Mouse (Mus musculus) thymus, adult 2 months (tissue): ENCODE data around the gene Mgat1. TPM values are rescaled to one million over a fixed set of nuclear protein-coding genes. Genes with fewer than 3 reads are reported as not detected.

Experiments
- DNase-seq: peaks from one replicate; pipeline ENCODE4 v3.0.0; 2021
- H3K27ac ChIP-seq: fragments of 200-500 bp; 2 replicates; pipeline ENCODE4 v1.5.1; 2012; ENCODE audit warnings: low read length, control low read depth; ENCODE audit not compliant: control insufficient read depth, insufficient read depth
- H3K27me3 ChIP-seq: fragments of 200-500 bp; 2 replicates; pipeline ENCODE4 v1.6.1; 2012; ENCODE audit warnings: mild to moderate bottlenecking, low read length, moderate library complexity, mixed read lengths; ENCODE audit not compliant: control insufficient read depth, insufficient read depth
- H3K36me3 ChIP-seq: fragments of 200-500 bp; 2 replicates; pipeline ENCODE4 v1.6.1; 2012; ENCODE audit warnings: mild to moderate bottlenecking, low read length, moderate library complexity; ENCODE audit not compliant: control insufficient read depth, insufficient read depth
- H3K4me1 ChIP-seq: fragments of 200-500 bp; replicated peaks from 2 replicates; pipeline ENCODE4 v1.6.1; 2012; ENCODE audit warnings: low read length; ENCODE audit not compliant: control insufficient read depth, insufficient read depth
- H3K4me3 ChIP-seq: fragments of 200-500 bp; 2 replicates; pipeline ENCODE4 v1.5.1; 2012; ENCODE audit warnings: mild to moderate bottlenecking, low read length, control low read depth, moderate library complexity; ENCODE audit not compliant: control insufficient read depth, insufficient read depth
- CTCF ChIP-seq: fragments of 200-500 bp; IDR thresholded peaks from 2 replicates; pipeline ENCODE4 v1.5.1; 2012; ENCODE audit warnings: mild to moderate bottlenecking, control low read depth, low read length, moderate library complexity, borderline replicate concordance; ENCODE audit not compliant: control insufficient read depth, poor library complexity, insufficient read depth; ENCODE audit errors: extremely low read depth
- POLR2A ChIP-seq: fragments of 200-500 bp; IDR thresholded peaks from 2 replicates; pipeline ENCODE4 v1.6.1; 2012; ENCODE audit warnings: mild to moderate bottlenecking, low read length, control low read depth, moderate library complexity; ENCODE audit not compliant: control insufficient read depth, poor library complexity, insufficient read depth; ENCODE audit errors: extremely low read depth
- whole genome bisulfite sequencing: fragments of 180-500 bp; shearing (Covaris S2); methylation state at CpG from one replicate; pipeline ENCODE4 v1.1.7; 2018; 5-methylcytosine and 5-hydroxymethylcytosine counted together
- polyA plus RNA-seq: library from polyadenylated mRNA; depleted of rRNA; stranded (reverse); fragments of >200 nt; gene quantifications from 2 replicates; pipeline ENCODE4 v1.2.3, GENCODE M21; 2012

Mgat1 gene
- polyA plus RNA-seq, 1 experiment = 378 TPM

DNA sequence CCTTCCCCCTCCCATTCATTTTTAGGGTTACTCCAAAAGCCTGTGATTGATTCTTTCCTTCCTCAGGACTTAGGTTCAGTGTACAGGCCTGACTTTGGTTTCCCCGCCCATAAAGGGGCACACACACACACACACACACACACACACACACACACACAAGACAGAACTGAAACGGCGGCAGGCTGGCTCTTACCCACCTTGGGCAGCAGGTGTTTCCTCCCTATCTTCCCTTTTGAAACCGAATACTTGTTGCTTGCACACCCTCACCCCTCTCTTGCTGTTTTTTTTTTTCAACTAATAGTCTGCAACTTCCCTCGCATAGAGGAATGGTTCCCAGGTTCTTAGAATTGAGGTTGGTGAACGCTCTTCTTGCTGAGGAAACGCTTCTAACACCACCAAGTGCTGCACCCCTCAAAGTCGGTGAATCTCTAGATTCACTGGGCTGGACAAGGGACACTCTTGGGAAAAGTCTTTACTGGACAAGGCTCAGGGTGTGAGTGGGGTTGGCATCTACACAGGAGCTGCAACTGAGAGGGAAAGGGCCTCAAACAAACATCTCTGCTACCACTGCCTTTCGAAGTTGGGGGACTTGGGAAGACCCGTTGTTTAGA lies 5.9 kb downstream of the Mgat1 start:
- Histone ChIP-seq H3K27ac (peak overlapping the region; percentile 100), H3K4me3 (peak overlapping the region; percentile 83), H3K27me3 (no peaks in the 10 kb centered on the region), H3K36me3 (peaks cover 20% of the 10 kb centered on the region), H3K4me1 (peaks cover 44% of the 10 kb centered on the region)
- under 1% methylated on average over 10 of the region's 10 CpGs for WGBS
- TF ChIP-seq CTCF = no peak
- TF ChIP-seq POLR2A = no peak
- DNase-seq = peak; percentile 77

DNA sequence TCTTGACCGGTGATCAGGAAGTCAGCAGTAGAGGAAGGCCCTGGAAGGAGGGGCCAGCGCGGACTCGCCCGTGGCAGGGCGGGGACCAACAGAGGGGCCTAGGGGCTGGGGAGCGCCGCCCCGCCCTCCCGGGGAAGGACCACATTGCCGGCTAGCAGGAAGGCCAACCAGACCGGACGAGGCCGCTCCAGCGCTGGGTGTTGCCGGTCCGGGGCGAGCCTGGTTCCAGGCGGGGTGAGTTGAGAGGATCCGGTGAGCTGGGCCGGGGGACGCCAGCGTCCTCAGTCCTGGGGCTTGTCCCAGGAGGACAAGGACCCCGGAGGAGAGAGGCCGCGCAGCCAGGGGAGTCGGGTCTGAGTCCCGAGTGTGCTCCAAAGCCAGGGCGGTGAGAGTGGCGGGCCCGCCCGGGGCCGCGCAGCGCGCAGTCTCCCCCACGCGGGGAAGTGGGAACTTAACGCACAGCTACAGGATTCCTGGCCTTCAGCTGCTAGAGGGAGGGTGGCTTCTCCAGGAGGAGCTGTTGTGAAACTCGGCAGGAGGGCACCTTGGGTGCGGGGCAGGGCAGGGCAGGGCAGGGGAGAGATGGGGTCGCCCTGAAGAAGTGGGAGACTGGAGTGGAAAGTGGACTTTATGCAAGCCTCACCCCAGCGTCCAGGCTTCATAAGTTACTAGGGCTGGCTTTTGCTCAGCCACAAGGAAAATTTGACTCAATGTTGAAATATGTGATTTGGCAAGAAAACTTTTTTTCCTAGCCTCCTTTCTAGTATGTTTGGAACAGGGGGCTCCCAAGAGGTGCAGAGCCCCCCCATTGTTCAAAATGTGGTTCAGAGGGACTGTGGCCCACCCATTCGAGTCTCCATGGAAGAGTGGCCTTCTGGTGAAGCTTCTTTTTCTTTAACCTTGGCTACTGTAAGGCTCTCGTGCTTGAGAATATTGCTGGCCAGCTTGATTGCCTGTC lies 6.7 kb downstream of the Mgat1 start:
- under 1% methylated on average over 45 of the region's 45 CpGs for WGBS
- peak; percentile 79 for DNase-seq
- H3K27ac ChIP-seq = peak overlapping the region; percentile 100
- no peaks in the 10 kb centered on the region for H3K27me3 ChIP-seq
- H3K4me1 ChIP-seq = peaks cover 42% of the 10 kb centered on the region
- TF ChIP-seq CTCF (0 out of 2 replicates have a peak, but pooled peaks have one; percentile 49), POLR2A (peak; percentile 34; the same call in 1 of the 2 replicates)
- peaks cover 27% of the 10 kb centered on the region for H3K36me3 ChIP-seq
- H3K4me3 ChIP-seq = peak overlapping the region; percentile 83

DNA sequence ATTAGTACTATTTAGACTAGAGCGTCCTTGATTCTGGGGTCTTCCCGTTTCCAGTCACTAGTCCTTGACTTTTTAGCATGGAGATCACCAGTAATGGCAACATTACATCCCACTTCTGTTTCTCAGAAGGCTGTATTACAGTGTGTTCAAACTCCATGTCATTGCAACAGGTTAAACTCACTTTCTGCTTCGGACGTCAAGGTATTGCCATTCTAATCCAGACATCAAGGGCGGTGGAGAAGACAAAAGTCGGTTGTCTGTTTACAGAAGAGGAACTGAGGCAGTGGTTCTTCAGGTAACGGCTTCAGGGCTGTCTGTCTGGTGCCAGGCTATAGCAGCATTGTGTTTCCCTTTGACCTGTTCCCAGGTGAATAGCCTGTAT lies 7.4 kb downstream of the Mgat1 start:
- Histone ChIP-seq H3K4me1 (peaks cover 39% of the 10 kb centered on the region), H3K4me3 (peak overlapping the region; percentile 83), H3K27ac (peak overlapping the region; percentile 100), H3K36me3 (peaks cover 31% of the 10 kb centered on the region), H3K27me3 (no peaks in the 10 kb centered on the region)
- TF ChIP-seq POLR2A = no peak
- no peak for TF ChIP-seq CTCF
- DNase-seq = no peak
- WGBS = 2% methylated on average over 7 of the region's 7 CpGs

DNA sequence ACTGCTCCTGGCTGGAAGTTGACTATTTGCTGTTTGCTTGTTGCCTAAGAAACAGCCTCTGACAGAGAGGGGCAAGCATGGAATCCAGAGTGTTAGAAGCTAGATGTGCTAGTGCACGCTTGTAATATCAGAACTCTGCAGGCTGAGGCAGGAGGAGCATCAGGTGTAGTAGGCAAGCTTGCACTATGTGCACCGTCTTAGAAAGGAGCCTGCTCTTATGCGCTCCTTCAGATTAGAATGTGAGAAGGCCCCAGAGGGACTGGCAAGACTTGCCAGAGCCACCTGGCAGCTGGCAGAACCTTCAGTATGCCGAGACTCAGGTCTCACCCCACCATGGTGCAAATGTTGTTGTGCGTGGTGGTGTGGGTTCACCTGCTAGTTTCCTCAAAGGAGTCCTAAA lies 8.1 kb downstream of the Mgat1 start:
- H3K27ac ChIP-seq = peak overlapping the region; percentile 49
- H3K36me3 ChIP-seq = peaks cover 37% of the 10 kb centered on the region
- H3K4me1 ChIP-seq = peaks cover 35% of the 10 kb centered on the region

DNA sequence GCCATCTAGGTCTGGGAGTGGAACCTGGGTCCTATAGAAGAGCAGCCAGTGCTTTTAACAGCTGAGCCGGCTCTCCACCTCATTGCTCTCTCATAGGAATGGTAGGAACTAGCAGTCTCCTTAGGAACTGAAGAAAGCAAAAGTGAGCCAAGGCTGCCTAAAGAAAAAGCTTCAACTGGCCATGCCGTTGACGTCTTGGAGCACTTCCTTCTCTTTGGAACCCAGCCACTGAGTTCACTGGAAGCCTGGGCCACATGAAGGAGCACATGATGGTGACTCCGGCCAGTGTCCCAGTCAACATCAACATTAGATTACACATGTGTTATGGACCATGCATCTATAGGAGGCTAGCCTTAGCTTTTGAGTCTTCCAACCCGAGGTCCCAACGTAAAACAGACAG lies 9.0 kb downstream of the Mgat1 start:
- Histone ChIP-seq H3K4me3 (no peak overlapping the region), H3K4me1 (peaks cover 31% of the 10 kb centered on the region), H3K36me3 (peaks cover 44% of the 10 kb centered on the region), H3K27me3 (no peaks in the 10 kb centered on the region), H3K27ac (peak overlapping the region; percentile 18; the same call in 1 of the 2 replicates)
- TF ChIP-seq POLR2A = no peak
- TF ChIP-seq CTCF = no peak
- WGBS = 45% methylated on average over 6 of the region's 6 CpGs
- no peak for DNase-seq

More for the DNA sequence above, 8.1 kb downstream of the Mgat1 start:
- peak overlapping the region; percentile 18 for H3K4me3 ChIP-seq
- TF ChIP-seq CTCF = no peak
- TF ChIP-seq POLR2A = no peak
- DNase-seq = peak; percentile 47
- 9% methylated on average over 5 of the region's 5 CpGs for WGBS
- H3K27me3 ChIP-seq = no peaks in the 10 kb centered on the region

DNA sequence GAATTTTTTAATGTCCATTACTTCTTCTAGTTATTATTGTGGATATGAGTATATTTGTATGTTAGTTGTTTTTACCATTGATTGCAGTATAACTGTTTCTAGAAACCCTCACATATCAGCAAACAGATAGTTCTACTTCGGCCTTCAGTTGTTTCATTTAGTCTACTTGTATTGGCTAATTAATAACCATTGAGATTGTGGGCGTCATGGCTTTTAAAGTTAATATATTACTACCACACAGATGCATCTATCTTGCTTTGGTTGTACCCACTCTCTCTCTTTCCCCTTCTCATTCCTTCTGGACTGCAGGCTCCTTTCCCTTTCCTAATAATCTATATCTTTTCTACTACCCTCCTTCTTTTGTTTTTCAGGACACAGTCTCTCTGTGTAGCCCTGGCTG lies 15.3 kb downstream of the Mgat1 start:
- Histone ChIP-seq H3K4me1 (peaks cover 28% of the 10 kb centered on the region), H3K36me3 (peaks cover 63% of the 10 kb centered on the region), H3K27me3 (no peaks in the 10 kb centered on the region), H3K27ac (no peak overlapping the region), H3K4me3 (no peak overlapping the region)
- DNase-seq = no peak
- WGBS = 96% methylated on average over 2 of the region's 2 CpGs
- TF ChIP-seq POLR2A = no peak
